Mouse (Mus musculus) left cerebral cortex, postnatal 25 days (tissue): ENCODE results near the gene Mef2b. TPM values are rescaled to one million over a fixed set of nuclear protein-coding genes. Genes with fewer than 3 reads are reported as not detected.

Source experiments
- DNase-seq, 2 experiments: peaks; one replicate each; pipeline ENCODE4 v3.0.0; 2022; ENCODE audit warnings: low spot score in 2 of 2, mixed read lengths in 1 of 2
- intact Hi-C: fragments of 180-260 bp; cut with DNase I; formaldehyde crosslinking; loops from one replicate; pipeline ENCODE4 v1.15.1; 2025
- total RNA-seq, 2 experiments: library from RNA; stranded (reverse); gene quantifications; 2 replicates each; pipeline ENCODE4 v1.2.3; 2021

The Mef2b gene
- total RNA-seq, 2 experiments from 2014 or later = 0.57 TPM; not detected in 1

DNA sequence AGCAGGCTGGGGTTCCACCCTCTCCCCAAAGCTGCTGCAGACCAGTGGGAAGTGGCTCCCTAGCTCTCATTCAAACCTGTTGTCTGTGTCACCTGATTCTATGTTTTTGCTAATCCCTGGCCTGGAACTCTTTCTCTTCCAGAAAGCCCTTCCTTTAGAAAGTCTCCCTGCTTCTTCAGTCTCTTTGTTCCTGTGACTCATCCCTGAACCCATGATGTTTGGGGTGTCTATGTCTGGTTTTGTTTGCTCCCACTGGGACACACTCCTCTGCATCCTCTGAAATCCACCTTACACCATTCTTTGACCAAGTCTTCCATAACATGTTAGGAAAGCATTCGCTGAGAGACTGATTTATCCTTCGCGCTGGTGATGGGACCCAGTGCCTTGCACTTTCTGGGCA, 9.4 kb upstream of the Mef2b start:
- intact Hi-C loops = no loop called here

DNA sequence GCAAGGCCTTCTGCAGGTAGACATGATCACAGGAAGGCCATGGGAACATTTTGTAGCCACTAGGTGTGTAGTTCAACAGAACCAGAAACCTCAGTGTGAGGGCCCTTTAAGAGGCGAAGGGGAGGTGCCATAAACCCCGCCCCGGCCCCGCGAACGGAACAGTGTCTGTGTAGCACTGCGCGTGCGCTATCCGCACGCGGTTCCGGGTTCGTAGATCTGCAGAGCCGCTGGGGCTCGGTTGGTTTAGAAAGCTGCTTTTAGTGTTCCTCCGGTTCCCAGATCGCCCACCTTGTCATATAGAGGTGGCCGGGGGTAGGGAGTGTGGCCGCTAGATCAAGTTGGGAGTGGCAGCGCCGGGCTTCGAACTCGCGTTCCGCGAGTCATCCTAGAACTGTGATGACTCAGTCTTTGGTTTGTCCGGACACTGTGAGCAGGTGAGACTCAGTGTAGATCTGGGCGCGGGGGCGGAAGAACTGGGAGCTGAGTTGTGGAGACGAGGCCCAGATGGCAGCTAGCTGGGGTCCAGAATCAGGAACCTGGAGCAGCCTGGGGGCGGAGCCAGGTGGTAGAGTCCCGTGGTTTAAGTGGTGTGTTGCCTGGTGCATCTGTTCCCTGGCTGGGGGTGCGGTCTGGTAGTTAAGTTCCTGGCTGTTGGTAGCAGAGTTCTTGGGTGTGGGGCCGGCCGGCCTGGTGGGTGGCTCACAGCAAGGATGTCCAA, 8.2 kb upstream of the Mef2b start, which contains the start of gene Nr2c2ap:
Nr2c2ap (plus strand) TSS at position 168 of the 718 bp plus-strand sequence.
- intact Hi-C loops = no loop called here

More for the DNA sequence above, 9.4 kb upstream of the Mef2b start:
- no peak for DNase-seq

DNA sequence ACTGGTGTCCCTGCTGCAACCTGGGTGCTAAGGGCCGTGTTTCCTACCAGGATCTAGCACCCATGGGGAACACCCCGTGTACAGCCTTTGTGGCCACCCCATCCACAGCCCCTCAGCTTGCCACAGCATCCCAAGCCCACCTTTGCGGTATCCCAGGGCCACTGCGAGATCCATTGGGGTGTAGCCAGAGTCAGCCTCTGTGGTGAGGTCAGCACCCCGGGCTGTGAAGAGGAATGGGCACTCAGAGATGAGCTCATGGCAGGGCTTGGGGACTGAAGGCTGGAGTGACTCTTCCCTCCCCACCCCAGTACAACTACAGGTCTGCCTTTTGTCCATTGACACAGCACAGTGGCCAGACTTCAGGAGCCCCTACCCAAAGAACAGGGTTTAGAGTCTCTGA, 5.4 kb upstream of the Mef2b start:
- intact Hi-C loops = no loop called here
- DNase-seq = no peak

More for the DNA sequence above, 8.2 kb upstream of the Mef2b start, which contains the start of gene Nr2c2ap:
- DNase-seq = peak; percentile 81 to 83

DNA sequence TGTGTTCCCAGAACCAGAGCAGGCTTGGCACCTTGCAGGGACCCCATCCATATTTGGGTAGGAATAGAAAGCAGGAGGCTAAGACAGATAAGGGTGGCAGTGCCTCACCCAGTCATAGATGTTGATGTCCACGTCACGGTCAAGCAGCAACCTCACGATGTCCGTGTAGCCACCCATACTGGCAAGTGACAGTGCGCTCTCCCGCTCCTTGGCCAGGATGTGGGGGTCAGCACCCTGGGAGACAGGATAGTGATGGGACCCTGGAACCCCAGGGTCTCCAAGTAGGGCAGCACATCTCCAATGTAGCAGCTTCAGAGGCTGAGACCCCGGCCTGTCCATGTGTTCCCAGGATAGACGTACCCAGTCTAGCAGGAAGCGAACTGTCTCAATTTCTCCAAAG, 4.6 kb upstream of the Mef2b start:
- intact Hi-C loops = no loop called here
- no peak for DNase-seq

DNA sequence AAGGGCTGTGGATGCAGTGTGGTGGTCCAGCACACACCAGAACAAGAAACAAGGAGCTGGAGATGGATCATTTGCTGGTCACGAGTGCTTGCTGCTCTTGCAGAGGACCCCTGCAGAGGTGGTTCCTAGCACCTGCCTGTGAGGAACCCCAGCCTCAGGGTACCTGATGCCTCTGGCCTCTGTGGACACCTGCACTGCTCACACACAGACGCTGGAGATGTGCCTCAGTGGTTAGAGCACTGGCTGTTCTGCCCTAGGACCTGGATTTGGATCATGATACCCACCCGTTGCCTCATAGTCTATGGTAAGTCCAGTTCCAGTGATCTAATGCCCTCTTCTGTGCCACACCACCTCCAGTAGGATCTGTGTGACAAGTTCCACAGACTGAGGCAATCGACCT, 2.9 kb upstream of the Mef2b start:
- intact Hi-C loops = no loop called here

DNA sequence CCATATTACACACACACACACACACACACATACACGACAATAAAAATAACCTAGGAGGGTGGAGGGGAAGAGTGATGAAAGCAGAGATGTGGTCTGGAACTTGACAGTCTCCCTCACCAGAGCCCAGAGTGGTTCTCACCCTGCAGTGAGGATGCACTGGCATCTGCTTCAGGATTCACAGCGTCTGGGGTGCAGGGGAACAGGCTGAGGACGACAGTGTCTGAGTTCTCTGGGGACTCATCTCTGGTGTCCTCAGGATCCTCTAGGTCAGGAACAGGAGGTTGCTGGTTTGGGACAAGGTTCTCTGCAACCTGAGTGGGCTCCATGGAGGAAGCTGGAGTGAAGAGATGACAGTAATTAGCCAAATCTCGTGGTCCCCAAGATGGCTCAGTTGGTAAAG, 1.6 kb upstream of the Mef2b start:
- intact Hi-C loops = no loop called here

More for the DNA sequence above, 2.9 kb upstream of the Mef2b start:
- DNase-seq = no peak

DNA sequence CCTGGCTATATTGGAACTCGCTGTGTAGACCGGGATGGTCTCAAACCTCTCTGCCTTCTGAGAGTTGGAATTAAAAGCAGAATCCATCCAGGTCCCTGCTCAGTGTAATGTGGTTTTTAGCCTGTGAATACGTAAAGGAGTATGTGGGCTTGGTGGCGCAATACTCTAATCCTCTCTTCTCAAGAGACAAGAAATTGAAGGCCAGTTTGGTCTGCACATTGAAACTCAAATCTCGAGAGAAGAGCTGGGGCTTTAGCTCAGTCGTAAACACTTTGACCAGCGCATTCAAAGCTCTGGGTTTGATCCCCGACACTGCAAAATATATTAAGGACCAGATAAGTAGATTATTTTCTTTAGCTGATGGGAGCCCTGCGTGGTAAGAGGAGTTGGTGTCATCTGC, 470 bp downstream of the Mef2b start:
- DNase-seq = no peak
- intact Hi-C loops = no loop called here

More for the DNA sequence above, 1.6 kb upstream of the Mef2b start:
- DNase-seq = no peak

DNA sequence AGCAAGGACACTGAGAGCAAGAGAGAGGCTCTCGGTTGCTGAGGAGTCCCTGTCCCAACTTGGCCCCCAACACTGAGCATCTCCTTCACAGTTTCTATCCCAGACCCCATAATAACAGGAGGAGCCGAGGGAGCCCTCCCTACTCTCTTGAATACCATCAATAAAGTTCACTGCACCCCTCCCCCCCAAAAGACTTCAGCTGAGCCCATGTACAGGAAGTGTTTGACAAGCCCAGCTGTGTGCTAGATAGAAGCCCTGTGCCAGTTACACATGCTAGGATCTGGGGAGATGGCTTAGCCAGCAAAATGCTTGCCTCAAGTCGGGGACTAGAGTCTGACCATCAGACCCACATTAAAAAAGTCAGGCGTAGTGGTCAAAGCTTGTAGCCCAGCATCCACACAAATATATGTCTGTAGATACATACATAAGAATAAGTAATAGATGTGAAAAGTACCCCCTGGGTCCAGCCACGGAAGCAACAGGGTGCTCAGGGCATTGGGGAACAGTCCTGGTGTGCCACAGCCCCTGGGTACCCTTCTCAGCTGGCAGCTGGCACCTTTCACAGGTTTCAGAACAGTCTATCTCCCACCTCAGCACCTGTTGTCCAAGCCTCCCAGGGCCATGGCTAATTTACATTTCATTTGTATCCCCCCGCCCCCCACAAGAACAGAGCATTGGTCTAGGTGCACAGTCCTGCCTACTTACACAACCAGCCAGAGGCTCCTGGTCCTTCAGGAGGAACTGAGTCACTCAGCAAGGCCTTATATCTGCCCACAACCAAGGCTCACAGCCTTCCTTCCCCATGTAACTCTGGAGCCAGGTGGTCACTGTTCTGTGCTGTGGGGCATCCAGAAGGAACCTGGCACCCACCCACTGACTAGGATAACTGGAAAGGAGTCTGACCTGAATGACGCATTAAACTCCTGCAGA, 8.4 kb downstream of the Mef2b start:
- intact Hi-C loops = no loop called here
- no peak for DNase-seq

DNA sequence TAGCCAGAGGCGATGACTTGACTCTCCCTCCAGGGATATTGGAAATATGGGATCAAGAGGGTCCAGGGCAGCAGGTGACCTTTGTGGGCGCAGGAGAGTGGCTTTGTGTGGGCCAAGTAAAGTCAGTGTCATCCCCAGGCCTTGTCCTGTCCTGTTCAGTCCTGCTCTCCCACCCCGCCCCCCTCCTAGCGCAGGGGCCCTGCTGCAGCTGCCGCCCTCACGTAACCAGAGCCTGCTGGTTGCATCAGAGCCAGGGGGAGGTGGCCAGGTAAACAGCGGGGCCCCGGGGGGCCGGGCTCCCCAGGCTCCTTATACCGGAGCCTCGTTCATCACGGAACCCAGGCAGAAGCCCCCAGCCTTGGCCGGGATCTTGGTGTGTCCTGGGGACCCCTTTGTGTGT, 10.6 kb downstream of the Mef2b start:
- no peak for DNase-seq
- intact Hi-C loops = no loop called here

DNA sequence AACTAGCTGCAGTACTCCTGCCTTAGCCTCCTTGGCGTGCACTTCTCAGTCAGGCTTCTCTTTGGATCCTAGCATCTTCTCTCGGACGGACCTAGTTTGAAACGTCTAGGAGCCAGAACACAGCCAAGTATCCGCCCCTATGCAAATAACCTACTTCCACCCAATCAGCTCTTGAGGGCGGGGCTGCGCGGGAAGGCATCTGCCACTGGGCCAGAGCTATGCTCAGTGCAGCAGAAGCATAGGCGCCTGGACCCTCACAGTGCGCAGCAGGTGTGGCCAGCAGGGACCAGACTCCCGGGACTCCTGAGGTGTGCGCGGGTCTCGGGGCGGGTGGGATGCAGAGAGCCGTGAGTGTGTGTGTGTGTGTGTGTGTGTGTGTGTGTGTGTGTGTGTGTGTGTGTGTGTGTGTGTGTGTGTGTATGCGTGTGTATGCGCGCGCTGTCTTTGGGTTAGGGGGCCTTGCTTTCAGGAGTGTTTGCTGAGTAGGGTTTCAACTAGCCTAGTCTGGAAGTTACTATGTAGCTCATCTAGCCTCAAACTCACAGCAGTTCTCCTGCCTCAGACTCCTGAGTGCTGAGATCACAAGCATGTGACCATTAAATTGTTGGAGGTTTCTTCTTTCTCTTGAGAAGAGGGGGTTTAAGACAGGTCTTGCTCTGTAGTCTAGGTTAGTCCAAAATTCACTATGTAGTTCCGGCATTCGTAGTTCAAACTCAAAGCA, 13.2 kb downstream of the Mef2b start:
- intact Hi-C loops = no loop called here
- peak; percentile 35 to 63 for DNase-seq

DNA sequence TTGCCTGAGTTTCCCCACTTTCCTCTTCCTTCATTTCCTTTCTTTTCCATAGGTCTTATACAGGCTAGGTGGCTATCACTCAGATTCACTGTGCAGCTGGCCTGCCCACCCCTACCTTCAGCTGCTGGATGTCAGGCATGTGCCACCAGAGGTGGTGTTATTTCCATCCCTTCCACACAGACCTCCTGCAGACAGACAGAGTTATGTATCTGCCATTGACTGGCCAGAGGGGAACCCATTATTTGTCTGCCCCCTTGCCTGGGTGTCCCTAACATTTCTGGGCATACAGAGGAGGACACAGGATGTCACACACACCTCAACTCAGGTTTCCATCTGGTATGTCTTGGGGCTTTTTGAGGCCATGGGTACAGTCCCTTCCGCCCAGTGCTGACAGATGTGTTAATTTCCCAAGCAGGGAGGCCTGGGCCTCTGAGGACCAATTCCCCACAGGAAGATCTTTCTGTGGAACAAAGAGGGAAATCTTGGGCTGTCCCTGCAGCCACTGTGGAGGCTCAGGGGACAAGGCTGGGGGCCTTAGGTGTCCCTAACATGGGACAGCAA, 17.8 kb downstream of the Mef2b start:
- no peak for DNase-seq
- intact Hi-C loops = no loop called here

DNA sequence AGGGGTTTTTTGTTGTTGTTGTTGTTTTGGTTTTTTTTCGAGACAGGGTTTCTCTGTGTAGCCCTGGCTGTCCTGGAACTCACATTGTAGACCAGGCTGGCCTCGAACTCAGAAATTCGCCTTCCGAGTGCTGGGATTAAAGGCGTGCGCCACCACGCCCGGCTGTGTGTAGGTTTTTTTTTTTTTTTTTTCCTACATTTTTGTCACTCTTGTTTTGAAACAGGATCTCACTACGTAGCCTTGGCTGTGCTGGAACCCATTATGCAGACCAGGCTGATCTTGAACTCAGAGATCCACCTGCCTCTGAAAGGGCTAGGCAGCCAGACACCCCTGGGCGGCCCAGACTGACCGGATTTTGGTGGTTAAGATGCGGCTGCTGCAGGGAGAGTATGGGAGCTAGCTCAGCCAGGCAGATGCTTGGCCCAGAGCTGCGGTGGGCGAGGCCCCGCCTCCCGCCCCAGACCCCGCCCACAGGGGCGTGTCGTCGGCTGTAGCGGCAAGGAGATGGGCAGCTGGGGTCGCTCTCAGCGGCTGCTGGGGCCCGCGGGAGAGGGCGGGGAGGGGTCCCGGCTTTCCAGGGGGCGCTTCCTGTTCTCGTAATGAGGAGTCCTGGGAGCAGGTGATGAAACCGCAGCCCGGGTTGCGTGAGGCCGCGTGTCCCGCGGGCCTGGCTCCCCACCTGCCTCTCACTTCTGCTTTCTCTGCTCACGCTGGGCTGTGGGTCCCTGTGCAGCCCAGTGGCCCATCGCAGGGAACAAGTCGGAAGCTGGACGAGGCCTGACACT, 18.8 kb downstream of the Mef2b start:
- peak; percentile 59 to 63 for DNase-seq
- intact Hi-C loops = no loop called here

DNA sequence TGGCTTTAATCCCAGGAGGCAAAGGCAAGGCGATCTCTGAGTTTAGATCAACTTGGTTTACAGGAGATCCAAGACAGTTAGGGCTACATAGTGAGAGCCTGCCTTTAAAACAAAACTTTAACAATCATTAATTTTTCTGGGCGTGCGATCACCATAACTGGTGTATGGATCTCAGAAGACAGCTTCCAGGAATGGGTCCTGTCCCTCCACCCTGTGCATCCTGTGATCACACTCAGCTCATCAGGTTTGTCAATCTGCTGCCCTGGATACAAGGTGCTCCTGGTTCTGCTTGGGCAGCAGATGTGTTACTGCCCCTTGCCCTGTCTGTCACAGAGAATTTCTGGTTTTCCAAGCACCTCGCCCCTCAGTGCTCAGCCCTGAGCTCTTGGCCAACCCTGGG, 19.7 kb downstream of the Mef2b start:
- DNase-seq = no peak
- intact Hi-C loops = no loop called here

DNA sequence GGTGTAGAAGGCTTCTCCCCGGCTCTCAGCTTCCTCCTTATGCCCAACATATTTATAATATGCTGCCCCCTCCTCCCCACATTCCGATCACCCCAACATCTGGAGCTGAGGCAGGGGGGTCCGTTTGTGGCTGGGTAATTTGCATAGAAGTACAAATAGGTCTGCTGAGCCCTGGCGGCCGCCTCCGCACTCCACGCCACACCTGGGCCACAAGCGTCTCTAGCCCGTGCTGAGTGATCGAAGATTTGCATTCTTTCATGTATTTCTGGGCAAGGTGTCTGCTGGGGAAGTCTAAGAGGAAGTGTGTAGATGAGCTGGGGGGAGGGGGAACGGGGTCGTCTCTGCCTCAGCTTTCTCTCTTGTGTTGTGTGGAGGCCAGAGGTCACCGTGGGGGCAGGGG, 20.5 kb downstream of the Mef2b start:
- no peak for DNase-seq
- intact Hi-C loops = no loop called here

DNA sequence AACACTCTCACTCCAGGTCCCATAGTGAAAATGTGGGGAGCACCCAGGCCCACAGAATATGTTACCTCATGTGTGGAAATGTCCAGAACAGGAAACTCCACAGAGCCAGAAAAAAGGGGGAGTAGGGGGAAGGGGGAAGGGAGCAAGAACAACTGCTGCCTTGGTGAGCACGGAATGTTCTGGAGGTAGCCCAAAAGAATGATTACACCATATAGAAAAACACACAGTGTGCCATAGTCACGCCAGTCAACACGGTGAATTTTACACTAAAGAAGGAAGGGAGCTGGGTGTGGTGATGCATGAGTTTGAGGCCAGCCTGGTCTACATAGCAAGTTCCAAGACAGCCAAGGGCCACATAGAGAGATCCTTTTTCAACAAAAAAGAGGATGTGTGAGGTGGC, 23.8 kb downstream of the Mef2b start:
- intact Hi-C loops = no loop called here
- no peak for DNase-seq

DNA sequence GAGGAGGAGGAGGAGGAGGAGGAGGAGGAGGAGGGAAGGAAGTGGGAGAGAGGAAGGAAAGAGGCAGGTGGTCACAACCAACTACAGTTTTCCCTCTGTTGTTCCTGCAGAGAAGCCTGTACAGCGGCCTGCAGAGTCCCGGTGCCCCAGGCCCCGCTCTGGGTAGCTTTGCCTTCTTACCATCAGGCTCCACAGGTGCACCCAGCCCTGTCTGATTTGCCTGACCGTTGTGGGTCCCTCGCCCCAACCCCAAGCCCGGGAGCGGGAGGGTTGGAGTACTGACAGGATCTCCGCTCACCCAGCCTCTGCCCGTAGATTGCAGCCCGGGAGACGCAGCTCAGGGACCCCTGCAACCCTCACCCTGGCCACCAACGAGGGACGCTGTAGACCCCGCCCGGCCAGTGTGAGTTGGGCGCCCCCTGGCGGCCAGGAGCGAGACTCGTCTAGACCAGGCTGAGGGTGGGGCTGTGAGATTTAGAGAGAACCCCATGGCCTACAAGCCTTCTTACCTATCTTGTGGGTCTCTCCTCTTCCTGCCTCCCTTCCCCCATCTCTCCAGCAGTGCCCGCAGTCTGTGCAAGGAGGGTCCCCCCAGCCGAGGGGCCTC, 27.1 kb downstream of the Mef2b start:
- intact Hi-C loops = loop anchor here (1.0 to 2.0 kb wide), 2 partner anchors 79 to 248 kb away; no protein-coding TSS in a partner anchor

DNA sequence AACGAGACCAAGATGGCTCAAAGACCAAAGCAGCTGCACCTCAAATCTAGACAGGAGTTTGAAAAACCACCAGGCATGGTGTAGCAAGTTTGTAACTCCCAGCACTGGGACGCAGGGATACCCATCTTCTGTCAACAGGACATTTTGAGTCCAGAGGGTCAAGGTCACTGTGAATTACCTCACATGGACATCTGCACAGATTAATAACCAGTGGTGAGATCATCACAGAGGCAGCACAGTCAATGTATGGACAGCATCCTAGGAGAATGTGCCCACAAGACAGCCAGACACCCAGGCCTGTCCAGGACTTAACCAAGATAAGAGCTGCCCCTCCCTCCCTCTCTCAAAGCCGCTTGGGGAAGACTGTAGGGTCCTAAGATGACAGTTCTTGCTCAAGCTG, 30.6 kb downstream of the Mef2b start:
- intact Hi-C loops = no loop called here

More for the DNA sequence above, 27.1 kb downstream of the Mef2b start:
- peak; percentile 26 to 27 for DNase-seq

DNA sequence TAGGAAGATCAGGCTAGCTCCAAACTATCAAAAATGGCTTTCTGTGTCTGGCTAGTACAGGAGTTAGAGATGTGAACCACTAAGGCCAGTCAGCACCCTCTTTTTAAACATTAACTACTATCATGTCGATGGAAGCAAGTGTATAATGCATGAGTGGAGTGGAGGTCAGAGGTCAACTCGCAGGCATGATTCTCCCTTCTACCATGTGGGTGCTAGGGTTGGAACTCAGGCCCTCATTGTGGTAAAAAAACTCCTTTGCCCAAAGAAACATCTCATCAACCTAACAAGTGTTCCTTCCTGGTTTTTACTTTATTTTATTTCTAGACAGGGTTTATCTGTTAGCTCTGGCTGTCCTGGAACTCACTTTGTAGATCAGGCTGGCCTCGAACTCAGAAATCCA, 31.2 kb downstream of the Mef2b start:
- DNase-seq = no peak
- intact Hi-C loops = no loop called here

More for the DNA sequence above, 30.6 kb downstream of the Mef2b start:
- no peak for DNase-seq
